Mouse (Mus musculus) central nervous system, embryonic 14 days (tissue): ENCODE data around the gene Ccl20. TPM values are rescaled to one million over a fixed set of nuclear protein-coding genes. Genes with fewer than 3 reads are reported as not detected.

Source experiments
- polyA plus RNA-seq: library from polyadenylated mRNA; depleted of rRNA; stranded (reverse); fragments of >200 nt; gene quantifications from 2 replicates; pipeline ENCODE4 v1.2.3, GENCODE M21; 2012; rRNA removed

Gene Ccl20
- polyA plus RNA-seq = 0.21 TPM in 1 of 2 replicates, not detected in the other

GRCm38 (mm10) chr1:83116447-83117137, at the start of gene Ccl20:
TSS of gene Ccl20 (plus strand) at chr1:83116766.

GRCm38 (mm10) chr1:83159603-83160002, 43.0 kb downstream of the Ccl20 start, which contains the start of gene Daw1:
TSS of gene Daw1 (plus strand) at chr1:83159752.

Other genes with a start within 250 kb of the Ccl20 start
- gene A030005L19Rik, start 203.4 kb upstream of the Ccl20 start, polyA plus RNA-seq = 2.0 and 2.1 TPM in 2 replicates
- gene A030014E15Rik, start 191.8 kb upstream of the Ccl20 start, polyA plus RNA-seq = 0.16 and 0.23 TPM in 2 replicates
- not detected in 2 replicates for gene Gm6217, start 185.4 kb upstream of the Ccl20 start, polyA plus RNA-seq
- not detected in 2 replicates for gene A030003K21Rik, start 173.4 kb upstream of the Ccl20 start, polyA plus RNA-seq
- gene Gm7544, start 160.8 kb upstream of the Ccl20 start, polyA plus RNA-seq = not detected in 2 replicates
- not detected in 2 replicates for gene Gm47955, start 156.5 kb upstream of the Ccl20 start, polyA plus RNA-seq
- not detected in 2 replicates for gene Gm47959, start 116.2 kb upstream of the Ccl20 start, polyA plus RNA-seq
- 0.80 and 0.91 TPM in 2 replicates for gene Slc19a3, start 78.3 kb upstream of the Ccl20 start, polyA plus RNA-seq
- not detected in 2 replicates for gene Krtap28-10, start 74.3 kb upstream of the Ccl20 start, polyA plus RNA-seq
- gene Gm47969, start 71.8 kb upstream of the Ccl20 start, polyA plus RNA-seq = 0.06 TPM in 1 of 2 replicates, not detected in the other
- not detected in 2 replicates for gene A030005K14Rik, start 57.4 kb upstream of the Ccl20 start, polyA plus RNA-seq
- not detected in 2 replicates for gene Krtap28-13, start 55.8 kb upstream of the Ccl20 start, polyA plus RNA-seq
- 3.1 and 3.3 TPM in 2 replicates for gene Daw1, start 43.0 kb downstream of the Ccl20 start, polyA plus RNA-seq